Mouse (Mus musculus): ENCODE measurements at regions not wholly inside any gene's neighbourhood (a gene's known extent, or its start where the extent isn't known, plus 50 kb on each side); places are given as distances from the start of the nearest gene placed in this dataset.
"Not testable (repeated sequence)": the region's sequence is repeated elsewhere in the genome, so short reads cannot be mapped to it uniquely, and the experiment has no call there.

- DNase-seq, result no peak
Observed at GRCm38 (mm10) chr10:119146342-119146741, 93.5 kb downstream of the Cand1 start.

GRCm38 (mm10) chr10:119142866-119143265 is 97.0 kb downstream of the Cand1 start:
- DNase-seq, result no peak

GRCm38 (mm10) chr10:119142307-119142706 is 97.5 kb downstream of the Cand1 start:
- DNase-seq, result no peak

- peak; percentile 14 for DNase-seq
Observed at GRCm38 (mm10) chr10:119138237-119138636, 101.6 kb downstream of the Cand1 start.

GRCm38 (mm10) chr10:119135489-119135924 is 104.3 kb downstream of the Cand1 start:
- no peak for DNase-seq

GRCm38 (mm10) chr10:119134797-119135488 is 104.9 kb downstream of the Cand1 start:
- peak; percentile 34 for DNase-seq

- no peak for DNase-seq
Observed at GRCm38 (mm10) chr10:119131977-119132376, 107.9 kb downstream of the Cand1 start.

GRCm38 (mm10) chr10:119130676-119131075 is 109.2 kb downstream of the Cand1 start:
- no peak for DNase-seq

- no peak for DNase-seq
Observed at GRCm38 (mm10) chr10:119128035-119128434, 111.8 kb downstream of the Cand1 start.

GRCm38 (mm10) chr10:119123517-119123916 is 116.3 kb downstream of the Cand1 start:
- DNase-seq, result no peak

- no peak for DNase-seq
Observed at GRCm38 (mm10) chr10:119122347-119122746, 117.5 kb downstream of the Cand1 start.

- no peak for DNase-seq
Observed at GRCm38 (mm10) chr10:119121575-119121974, 118.3 kb downstream of the Cand1 start.

- DNase-seq, result no peak
Observed at GRCm38 (mm10) chr10:119116843-119117390, 122.9 kb downstream of the Cand1 start.

GRCm38 (mm10) chr10:119115200-119115599 is 124.7 kb downstream of the Cand1 start:
- DNase-seq, result not testable (repeated sequence)

GRCm38 (mm10) chr10:119114653-119115052 is 125.2 kb downstream of the Cand1 start:
- peak; percentile 58 for DNase-seq

GRCm38 (mm10) chr10:119111886-119112285 is 128.0 kb downstream of the Cand1 start:
- peak; percentile 70 for DNase-seq

GRCm38 (mm10) chr10:119111409-119111808 is 128.4 kb downstream of the Cand1 start:
- no peak for DNase-seq

- no peak for DNase-seq
Observed at GRCm38 (mm10) chr10:119110614-119111013, 129.2 kb downstream of the Cand1 start.

- DNase-seq, result no peak
Observed at GRCm38 (mm10) chr10:119109207-119109606, 130.6 kb downstream of the Cand1 start.

- no peak for DNase-seq
Observed at GRCm38 (mm10) chr10:119107728-119108127, 132.1 kb downstream of the Cand1 start.

GRCm38 (mm10) chr10:119106105-119106504 is 133.8 kb downstream of the Cand1 start:
- DNase-seq, result no peak

GRCm38 (mm10) chr10:119105279-119105881 is 134.5 kb downstream of the Cand1 start:
- no peak for DNase-seq

- DNase-seq, result no peak
Observed at GRCm38 (mm10) chr10:119100511-119100910, 139.3 kb downstream of the Cand1 start.
